Mouse (Mus musculus): ENCODE measurements around the gene Tiam1. TPM values are rescaled to one million over a fixed set of nuclear protein-coding genes. Genes with fewer than 3 reads are reported as not detected.

Tiam1 gene
- polyA plus RNA-seq, 1 experiment from 2014 or later, result 30.4 TPM

DNA sequence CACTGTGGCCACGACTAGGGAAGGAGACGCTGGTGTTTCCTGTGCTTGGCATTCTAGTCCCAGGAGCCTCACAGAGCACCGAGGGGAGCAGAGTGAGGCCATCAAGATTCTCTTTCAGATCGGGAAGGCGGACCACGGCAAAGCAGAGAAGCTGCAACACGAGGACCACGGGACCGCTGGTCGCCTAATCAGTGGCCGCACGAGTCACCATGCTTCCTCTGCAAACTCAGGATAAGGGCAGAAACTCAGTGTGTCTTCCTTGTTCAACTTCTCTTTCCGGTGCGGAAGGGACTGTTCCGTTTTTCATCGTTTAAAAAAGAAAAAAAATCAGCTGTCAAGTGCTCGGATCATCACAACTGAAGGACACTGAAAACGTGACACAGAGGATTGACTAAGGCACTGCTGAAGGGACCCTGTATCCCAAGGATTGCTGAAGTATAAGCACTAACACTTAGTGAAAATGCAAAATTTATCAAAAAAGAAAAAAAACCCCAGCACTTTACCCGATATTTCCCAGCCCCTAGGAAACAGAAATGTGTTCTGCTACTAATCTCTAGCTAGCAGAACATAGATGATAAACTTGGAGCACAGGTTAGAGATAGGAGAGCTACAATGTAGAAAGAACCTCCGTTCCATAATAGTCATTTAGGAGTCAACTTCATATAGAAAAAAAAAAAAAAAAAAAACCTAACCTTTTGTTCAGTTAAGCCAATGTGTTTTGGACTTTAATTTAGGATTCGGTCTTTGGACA lies 99.4 kb downstream of the Tiam1 start:
- no peak overlapping the region for H3K9ac ChIP-seq (replicated peaks)
- no peaks in the 10 kb centered on the region for H3K9me3 ChIP-seq
- no peak overlapping the region for H3K27ac ChIP-seq
- H3K36me3 ChIP-seq, result no peaks in the 10 kb centered on the region
- no peak for ATAC-seq
- no peak overlapping the region for H3K4me3 ChIP-seq (replicated peaks)
- no peaks in the 10 kb centered on the region for H3K27me3 ChIP-seq
- peaks cover 21% of the 10 kb centered on the region for H3K4me1 ChIP-seq (replicated peaks)
- no peak overlapping the region for H3K4me2 ChIP-seq (replicated peaks)
- 91% methylated on average over 21 of the region's 21 CpGs for WGBS

DNA sequence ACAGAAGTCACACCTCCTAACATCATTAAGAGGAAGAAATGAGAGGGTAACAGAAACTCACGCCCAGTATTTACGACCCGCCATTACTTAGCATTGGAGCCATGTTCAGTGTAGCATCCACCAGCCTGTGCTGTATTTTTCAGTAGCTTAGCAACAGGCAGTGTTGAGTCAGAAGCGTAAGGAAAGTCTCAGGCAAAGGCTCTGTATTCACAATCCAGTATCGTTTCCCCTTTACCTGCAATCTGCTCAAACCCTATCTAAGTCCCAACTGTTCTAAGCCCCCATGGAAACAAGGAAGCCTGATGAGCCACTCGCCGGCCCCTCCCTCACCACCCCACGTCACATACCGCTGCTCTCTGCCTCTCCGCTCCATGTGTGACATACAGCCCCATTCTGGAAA lies 100.7 kb downstream of the Tiam1 start:
- WGBS, result 90% methylated on average over 10 of the region's 10 CpGs
- peaks cover 30% of the 10 kb centered on the region for H3K4me1 ChIP-seq (replicated peaks)
- no peaks in the 10 kb centered on the region for H3K27me3 ChIP-seq
- no peak for ATAC-seq
- no peak overlapping the region for H3K27ac ChIP-seq
- no peaks in the 10 kb centered on the region for H3K36me3 ChIP-seq
- H3K4me2 ChIP-seq (replicated peaks), result no peak overlapping the region
- no peak overlapping the region for H3K9ac ChIP-seq (replicated peaks)
- no peak overlapping the region for H3K4me3 ChIP-seq (replicated peaks)
- H3K9me3 ChIP-seq, result no peaks in the 10 kb centered on the region

DNA sequence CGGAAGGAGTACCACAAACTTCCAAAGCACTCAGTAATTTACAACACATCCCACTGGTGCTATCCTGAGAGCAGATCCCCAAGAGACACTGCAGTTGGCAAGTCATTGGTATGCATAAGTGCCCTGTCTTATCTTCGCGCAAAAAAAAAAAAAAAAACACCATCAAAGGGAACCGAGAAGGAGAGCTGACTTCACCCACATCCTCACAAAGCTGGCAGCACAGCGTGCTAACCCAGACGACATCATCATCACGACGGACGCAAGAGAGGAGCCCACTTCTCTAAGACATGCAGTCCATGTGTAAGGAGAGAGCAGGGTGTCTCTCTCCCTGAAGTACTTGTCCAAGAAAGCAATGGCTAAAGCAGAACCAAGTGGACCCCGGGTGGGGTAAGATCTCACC lies 101.2 kb downstream of the Tiam1 start:
- no peak overlapping the region for H3K4me2 ChIP-seq (replicated peaks)
- H3K9me3 ChIP-seq, result no peaks in the 10 kb centered on the region
- H3K27ac ChIP-seq, result no peak overlapping the region
- H3K4me1 ChIP-seq (replicated peaks), result peaks cover 30% of the 10 kb centered on the region
- no peak overlapping the region for H3K9ac ChIP-seq (replicated peaks)
- no peaks in the 10 kb centered on the region for H3K27me3 ChIP-seq
- no peak for ATAC-seq
- WGBS, result 86% methylated on average over 10 of the region's 10 CpGs
- H3K36me3 ChIP-seq, result no peaks in the 10 kb centered on the region
- H3K4me3 ChIP-seq (replicated peaks), result no peak overlapping the region

DNA sequence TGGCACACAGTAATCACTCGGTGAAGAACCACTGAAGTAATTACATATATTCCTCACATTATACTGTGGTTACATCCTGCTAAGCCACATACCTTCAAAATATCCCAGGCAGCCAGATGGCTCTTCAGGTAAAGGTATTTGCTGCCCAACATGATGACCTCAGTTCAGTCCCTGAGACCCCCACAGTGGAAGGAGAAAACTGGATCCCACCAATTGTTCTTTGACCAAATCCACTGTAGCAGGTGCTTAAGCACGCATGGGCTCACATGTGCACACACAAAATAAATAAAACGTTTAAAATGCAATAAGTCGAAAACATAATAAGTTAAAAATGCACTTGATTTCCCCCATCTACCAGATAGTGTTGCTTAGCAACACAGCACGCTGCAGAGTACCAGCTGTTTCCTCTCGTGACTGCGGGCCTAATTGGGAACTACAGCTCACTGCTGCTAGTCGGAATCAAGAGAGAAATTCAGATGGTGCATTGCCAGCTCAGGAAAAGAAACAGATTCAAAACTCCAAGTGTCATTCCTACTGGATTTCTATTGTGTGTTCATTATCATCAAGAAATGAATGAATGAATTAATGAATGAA lies 102.7 kb downstream of the Tiam1 start:
- H3K36me3 ChIP-seq, result no peaks in the 10 kb centered on the region
- no peaks in the 10 kb centered on the region for H3K27me3 ChIP-seq
- H3K27ac ChIP-seq, result peak overlapping the region; percentile 41; the same call in 1 of the 2 replicates
- H3K4me3 ChIP-seq (replicated peaks), result no peak overlapping the region
- no peaks in the 10 kb centered on the region for H3K9me3 ChIP-seq
- peak; percentile 63 for ATAC-seq
- no peak overlapping the region for H3K9ac ChIP-seq (replicated peaks)
- peaks cover 30% of the 10 kb centered on the region for H3K4me1 ChIP-seq (replicated peaks)
- no peak overlapping the region for H3K4me2 ChIP-seq (replicated peaks)
- WGBS, result 63% methylated on average over 8 of the region's 8 CpGs

DNA sequence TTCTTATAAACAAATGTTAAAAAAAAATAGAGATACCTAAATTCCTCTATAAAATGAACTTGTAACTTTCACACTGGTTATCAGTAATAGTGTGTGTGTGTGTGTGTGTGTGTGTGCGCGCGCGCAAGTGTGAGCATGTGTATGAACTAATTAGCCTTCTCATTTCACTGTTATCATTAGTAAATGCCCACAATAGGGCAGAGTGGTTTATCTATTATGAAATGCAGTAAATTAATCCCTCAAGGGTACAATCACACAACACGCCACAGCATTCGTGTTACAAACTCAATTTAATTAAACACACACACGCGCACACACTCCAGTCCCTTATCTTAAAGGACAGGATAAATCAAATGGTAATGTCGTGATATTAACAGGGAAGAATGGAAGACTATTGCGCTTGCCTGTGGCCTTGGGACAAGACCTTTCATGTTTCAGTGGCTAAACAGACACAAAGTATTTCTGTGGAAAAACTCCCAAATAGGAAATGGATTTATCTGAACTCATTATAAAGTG lies 107.9 kb downstream of the Tiam1 start:
- Histone ChIP-seq H3K9ac (replicated peaks) (no peak overlapping the region), H3K27ac (no peak overlapping the region), H3K27me3 (no peaks in the 10 kb centered on the region), H3K36me3 (no peaks in the 10 kb centered on the region), H3K4me1 (replicated peaks) (peaks cover 18% of the 10 kb centered on the region), H3K9me3 (no peaks in the 10 kb centered on the region), H3K4me3 (replicated peaks) (no peak overlapping the region), H3K4me2 (replicated peaks) (no peak overlapping the region)
- ATAC-seq, result no peak
- 80% methylated on average over 10 of the region's 10 CpGs for WGBS

DNA sequence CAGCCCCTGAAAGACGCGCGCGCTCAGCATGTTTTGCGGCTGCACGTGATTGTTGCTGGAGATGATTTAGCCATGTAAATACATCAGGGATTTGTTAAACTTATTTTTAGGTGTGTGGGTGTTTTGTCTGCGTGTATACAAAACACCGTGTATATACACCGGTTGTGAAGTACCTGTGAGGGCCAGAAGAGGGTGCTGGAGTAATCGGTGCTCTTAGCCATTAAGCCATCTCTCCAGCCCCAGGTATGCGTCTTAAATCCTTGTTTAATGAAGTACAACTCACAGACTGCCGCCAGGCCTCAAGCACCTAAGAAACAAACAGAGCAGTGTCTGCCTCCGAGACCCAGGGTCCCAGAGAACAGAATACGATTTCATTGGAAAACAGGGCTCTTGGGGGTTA lies 113.2 kb downstream of the Tiam1 start:
- no peak overlapping the region for H3K4me2 ChIP-seq (replicated peaks)

DNA sequence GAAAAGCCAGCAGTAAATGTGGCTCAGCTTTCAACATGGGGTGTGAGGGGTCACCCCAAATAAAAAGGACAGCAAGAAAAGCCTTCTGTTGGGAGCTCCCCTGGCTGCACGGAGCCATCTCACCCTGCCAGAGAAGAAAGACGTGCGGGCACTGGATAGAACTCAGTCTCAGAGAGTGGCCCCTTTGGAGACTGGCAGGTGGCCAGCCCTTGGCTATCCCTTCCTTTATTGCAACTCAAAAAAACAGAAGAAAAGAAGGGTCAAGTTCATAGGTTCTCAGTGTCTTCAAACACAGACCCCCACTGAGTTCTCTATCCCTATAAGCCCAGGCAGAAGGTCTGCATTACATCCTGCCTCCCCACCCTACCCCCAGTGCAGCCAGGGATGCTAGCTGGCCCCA lies 115.7 kb downstream of the Tiam1 start:
- peaks cover 7% of the 10 kb centered on the region; the same call in 1 of the 2 replicates for H3K36me3 ChIP-seq
- H3K4me2 ChIP-seq (replicated peaks), result no peak overlapping the region
- H3K9me3 ChIP-seq, result no peaks in the 10 kb centered on the region
- H3K4me3 ChIP-seq (replicated peaks), result no peak overlapping the region
- no peak overlapping the region for H3K9ac ChIP-seq (replicated peaks)
- H3K4me1 ChIP-seq (replicated peaks), result 0 out of 2 replicates have a peak, but pooled peaks cover 5% of the 10 kb centered on the region
- no peak overlapping the region for H3K27ac ChIP-seq
- WGBS, result 67% methylated on average over 3 of the region's 3 CpGs
- no peak for ATAC-seq
- H3K27me3 ChIP-seq, result no peaks in the 10 kb centered on the region

More for the DNA sequence above, 113.2 kb downstream of the Tiam1 start:
- 93% methylated on average over 14 of the region's 14 CpGs for WGBS
- Histone ChIP-seq H3K4me1 (replicated peaks) (peaks cover 3% of the 10 kb centered on the region; the same call in 1 of the 2 replicates), H3K27ac (no peak overlapping the region), H3K36me3 (peaks cover 7% of the 10 kb centered on the region; the same call in 1 of the 2 replicates), H3K4me3 (replicated peaks) (no peak overlapping the region), H3K27me3 (no peaks in the 10 kb centered on the region), H3K9ac (replicated peaks) (no peak overlapping the region), H3K9me3 (no peaks in the 10 kb centered on the region)
- ATAC-seq, result no peak

DNA sequence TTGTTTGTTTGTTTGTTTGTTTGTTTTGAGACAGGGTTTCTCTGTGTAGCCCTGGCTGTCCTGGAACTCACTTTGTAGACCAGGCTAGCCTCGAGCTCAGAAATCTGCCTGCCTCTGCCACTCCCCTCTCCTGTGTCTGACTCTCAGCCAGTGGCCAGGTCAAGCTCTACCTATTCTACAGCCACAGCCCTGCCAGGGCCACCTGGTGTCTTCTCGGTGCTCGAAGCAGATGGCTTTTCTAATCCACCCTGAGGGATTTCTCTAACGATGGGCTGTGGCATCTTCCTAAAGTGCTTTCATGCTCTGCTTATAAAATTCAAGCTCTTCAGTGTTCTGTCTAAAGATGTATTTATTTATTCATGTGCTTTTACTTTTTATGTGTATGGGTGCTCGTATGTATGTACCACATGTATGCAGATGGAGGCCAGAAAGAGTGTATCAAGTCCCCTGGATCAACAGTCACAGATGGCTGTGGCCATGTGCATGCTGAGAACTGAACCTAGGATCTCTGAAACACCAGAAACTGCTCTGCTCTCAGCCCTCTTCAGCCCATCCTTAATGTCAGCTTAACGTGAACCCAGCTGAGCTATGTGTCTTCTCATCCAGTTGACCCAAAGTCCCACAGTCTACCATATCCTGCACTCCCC lies 117.9 kb downstream of the Tiam1 start:
- Histone ChIP-seq H3K27ac (no peak overlapping the region), H3K4me2 (replicated peaks) (no peak overlapping the region), H3K4me3 (replicated peaks) (no peak overlapping the region), H3K27me3 (no peaks in the 10 kb centered on the region), H3K9me3 (no peaks in the 10 kb centered on the region), H3K9ac (replicated peaks) (no peak overlapping the region), H3K4me1 (replicated peaks) (0 out of 2 replicates have a peak, but pooled peaks cover 4% of the 10 kb centered on the region), H3K36me3 (peaks cover 7% of the 10 kb centered on the region; the same call in 1 of the 2 replicates)
- no peak for ATAC-seq
- WGBS, result 85% methylated on average over 6 of the region's 6 CpGs

DNA sequence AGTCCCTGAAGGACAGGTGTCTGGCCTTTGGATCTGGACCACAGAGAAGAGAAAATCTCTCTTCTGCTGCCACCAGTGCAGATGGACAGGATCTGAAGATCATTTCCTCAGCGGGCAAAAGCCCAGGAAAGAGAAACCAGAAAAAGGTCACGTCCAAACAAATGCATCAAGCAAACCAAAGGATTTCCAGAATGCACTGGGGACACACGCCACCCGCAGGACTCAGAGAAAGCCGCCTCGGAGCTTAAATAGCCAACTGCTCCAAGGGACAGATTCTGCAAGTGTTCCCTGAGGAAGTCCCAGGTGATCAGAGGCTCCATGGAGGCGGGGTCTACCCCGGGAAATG lies 119.9 kb downstream of the Tiam1 start:
- Histone ChIP-seq H3K36me3 (peaks cover 7% of the 10 kb centered on the region; the same call in 1 of the 2 replicates), H3K27me3 (no peaks in the 10 kb centered on the region), H3K9me3 (no peaks in the 10 kb centered on the region), H3K4me3 (replicated peaks) (no peak overlapping the region), H3K4me2 (replicated peaks) (no peak overlapping the region), H3K9ac (replicated peaks) (no peak overlapping the region), H3K27ac (no peak overlapping the region), H3K4me1 (replicated peaks) (0 out of 2 replicates have a peak, but pooled peaks cover 4% of the 10 kb centered on the region)
- WGBS, result 96% methylated on average over 8 of the region's 8 CpGs
- no peak for ATAC-seq

DNA sequence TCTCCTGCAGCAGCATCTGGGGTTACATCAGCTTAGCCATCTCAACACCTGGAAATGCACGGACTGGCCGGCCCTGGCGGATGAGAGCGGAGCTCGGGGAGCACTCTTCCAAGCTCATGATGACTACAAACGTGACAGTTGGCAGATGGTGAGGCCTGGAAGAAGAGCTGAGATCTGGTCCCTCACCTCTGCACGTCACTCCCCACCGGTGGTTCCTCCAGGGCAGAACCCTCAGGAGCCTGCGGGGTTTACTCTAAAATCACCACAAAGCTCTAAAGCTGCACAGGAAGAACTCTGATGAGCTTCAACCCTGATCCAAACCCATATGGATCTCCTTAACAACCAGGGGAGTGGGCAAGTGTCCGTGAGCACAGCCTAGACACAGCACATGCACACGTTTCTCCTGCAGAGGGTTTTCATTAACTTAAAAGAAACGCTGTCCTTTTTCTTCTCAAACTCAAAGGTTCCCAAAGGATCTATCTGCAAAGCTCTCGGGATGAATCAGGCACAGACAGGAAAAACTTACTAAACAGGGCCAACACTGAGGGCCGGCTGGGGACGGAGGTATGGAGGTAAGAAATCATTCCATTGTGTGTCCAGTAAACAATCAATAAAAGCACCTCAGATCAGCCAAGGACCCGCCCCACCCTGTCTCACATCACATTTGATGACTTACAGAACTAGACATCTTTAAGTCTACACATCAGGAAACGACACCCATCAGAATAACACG lies 120.5 kb downstream of the Tiam1 start:
- H3K27ac ChIP-seq, result no peak overlapping the region
- H3K4me1 ChIP-seq (replicated peaks), result peaks cover 4% of the 10 kb centered on the region; the same call in 1 of the 2 replicates
- ATAC-seq, result no peak
- H3K27me3 ChIP-seq, result no peaks in the 10 kb centered on the region
- 91% methylated on average over 18 of the region's 18 CpGs for WGBS
- H3K4me2 ChIP-seq (replicated peaks), result no peak overlapping the region
- H3K36me3 ChIP-seq, result peaks cover 7% of the 10 kb centered on the region; the same call in 1 of the 2 replicates
- H3K4me3 ChIP-seq (replicated peaks), result no peak overlapping the region
- H3K9ac ChIP-seq (replicated peaks), result no peak overlapping the region
- no peaks in the 10 kb centered on the region for H3K9me3 ChIP-seq

DNA sequence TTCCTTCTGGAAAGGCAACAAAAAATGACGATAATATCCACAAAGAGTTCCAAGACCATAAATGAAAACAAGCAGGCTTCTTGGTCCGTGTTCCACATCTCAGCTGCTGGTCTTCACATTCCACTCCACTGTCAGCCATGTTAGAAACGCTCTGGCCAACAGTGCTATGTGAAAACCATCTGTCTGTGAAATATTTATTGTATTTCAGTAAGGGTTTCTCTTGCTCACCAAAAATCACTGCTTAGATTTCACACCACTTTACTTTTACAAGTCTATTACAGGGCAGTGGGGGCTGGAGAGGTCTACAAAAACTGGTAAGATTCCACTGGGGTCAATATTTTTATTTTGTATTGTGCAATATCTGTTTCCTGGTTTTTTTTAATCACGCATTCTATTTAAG lies 127.5 kb downstream of the Tiam1 start:
- Histone ChIP-seq H3K36me3 (no peaks in the 10 kb centered on the region), H3K4me2 (replicated peaks) (no peak overlapping the region), H3K27ac (0 out of 2 replicates have a peak overlapping the region, but pooled peaks have one; percentile 6), H3K9ac (replicated peaks) (no peak overlapping the region), H3K9me3 (no peaks in the 10 kb centered on the region), H3K4me3 (replicated peaks) (no peak overlapping the region), H3K27me3 (no peaks in the 10 kb centered on the region), H3K4me1 (replicated peaks) (peaks cover 11% of the 10 kb centered on the region)
- no peak for ATAC-seq
- 81% methylated on average over 4 of the region's 4 CpGs for WGBS

Measured in midbrain, embryonic 13.5 days (tissue).